Mouse (Mus musculus) MEL (cell line): ENCODE results near the gene Ankfy1. TPM values are rescaled to one million over a fixed set of nuclear protein-coding genes. Genes with fewer than 3 reads are reported as not detected.

Experiments used
- DNase-seq: peaks from one replicate; pipeline ENCODE4 v3.0.0; 2011; ENCODE audit warnings: low read depth, low spot score
- H3K27ac ChIP-seq: 2 replicates; pipeline ENCODE4 v1.5.1; 2012; ENCODE audit warnings: low read depth, mild to moderate bottlenecking, control low read depth, low read length, moderate library complexity; ENCODE audit not compliant: control insufficient read depth
- H3K27me3 ChIP-seq, 2 experiments: fragments of 150-350 bp in 1 of 2; sonication (generic) in 1 of 2; 2 replicates each; pipeline ENCODE4 v1.6.1; 2012; ENCODE audit warnings: low read length in 2 of 2, mild to moderate bottlenecking in 2 of 2, improper control_type of control experiment in 1 of 2, moderate library complexity in 1 of 2; ENCODE audit not compliant: insufficient read depth in 2 of 2, control insufficient read depth in 1 of 2
- H3K36me3 ChIP-seq, 2 experiments: 2 replicates each; pipeline ENCODE4 v1.6.1; 2012 to 2014; ENCODE audit warnings: low read length in 2 of 2, improper control_type of control experiment in 1 of 2, inconsistent platforms in 1 of 2, mild to moderate bottlenecking in 1 of 2; ENCODE audit not compliant: insufficient read depth in 2 of 2, control insufficient read depth in 1 of 2
- H3K4me1 ChIP-seq, 2 experiments: fragments of 150-350 bp in 1 of 2; sonication (generic) in 1 of 2; 2 replicates each; pipeline ENCODE4 v1.6.1; 2012; ENCODE audit warnings: low read length in 2 of 2, improper control_type of control experiment in 1 of 2, mild to moderate bottlenecking in 1 of 2; ENCODE audit not compliant: insufficient read depth in 2 of 2, control insufficient read depth in 1 of 2
- H3K4me3 ChIP-seq, 2 experiments: fragments of 150-350 bp in 1 of 2; sonication (generic) in 1 of 2; 2 replicates each; pipeline ENCODE4 v1.5.1; 2012; ENCODE audit warnings: low read depth in 2 of 2, low read length in 2 of 2, mild to moderate bottlenecking in 2 of 2, moderate library complexity in 2 of 2, control low read depth in 1 of 2, improper control_type of control experiment in 1 of 2; ENCODE audit not compliant: control insufficient read depth in 1 of 2, insufficient read depth in 1 of 2
- H3K79me2 ChIP-seq: 2 replicates; pipeline ENCODE4 v1.6.1; 2012; ENCODE audit warnings: mild to moderate bottlenecking, low read length, moderate library complexity; ENCODE audit not compliant: control insufficient read depth, poor library complexity, insufficient read depth
- H3K9ac ChIP-seq: 2 replicates; pipeline ENCODE4 v1.6.1; 2012; ENCODE audit warnings: low read depth, mild to moderate bottlenecking, control low read depth, low read length, moderate library complexity; ENCODE audit not compliant: control insufficient read depth, poor library complexity, severe bottlenecking
- H3K9me3 ChIP-seq: fragments of 150-350 bp; sonication (generic); replicated peaks from 2 replicates; pipeline ENCODE4 v1.6.1; 2012; ENCODE audit warnings: mild to moderate bottlenecking, low read length, improper control_type of control experiment, moderate library complexity; ENCODE audit not compliant: insufficient read depth
- BHLHE40 ChIP-seq: IDR thresholded peaks from 2 replicates; pipeline ENCODE4 v1.6.1; 2012; ENCODE audit warnings: low read depth, mild to moderate bottlenecking, inconsistent platforms, low read length, improper control_type of control experiment, borderline replicate concordance
- CHD1 ChIP-seq: IDR thresholded peaks from 2 replicates; pipeline ENCODE4 v1.6.1; 2012; ENCODE audit warnings: low read depth, mild to moderate bottlenecking, inconsistent platforms, low read length, improper control_type of control experiment
- CTCF ChIP-seq, 3 experiments: IDR thresholded peaks in 2 of 3; conservative IDR thresholded peaks in 1 of 3; 2 replicates each; pipeline ENCODE4 v1.5.1; 2011 to 2012; ENCODE audit warnings: low read length in 3 of 3, low read depth in 2 of 3, mild to moderate bottlenecking in 2 of 3, improper control_type of control experiment in 1 of 3, inconsistent platforms in 1 of 3, mixed read lengths in 1 of 3, moderate library complexity in 1 of 3; ENCODE audit not compliant: control insufficient read depth in 1 of 3, insufficient read depth in 1 of 3, poor library complexity in 1 of 3, severe bottlenecking in 1 of 3
- E2F4 ChIP-seq: IDR thresholded peaks from 2 replicates; pipeline ENCODE4 v1.6.1; 2011; ENCODE audit warnings: low read depth, low read length, improper control_type of control experiment, borderline replicate concordance
- EP300 ChIP-seq, 2 experiments: IDR thresholded peaks; 2 replicates each; pipeline ENCODE4 v1.6.1; 2011; ENCODE audit warnings: improper control_type of control experiment in 2 of 2, low read length in 2 of 2, low read depth in 1 of 2, mild to moderate bottlenecking in 1 of 2
- ETS1 ChIP-seq: IDR thresholded peaks from 2 replicates; pipeline ENCODE4 v1.6.1; 2012; ENCODE audit warnings: low read depth, mild to moderate bottlenecking, inconsistent platforms, low read length, improper control_type of control experiment, moderate library complexity
- GATA1 ChIP-seq: IDR thresholded peaks from 2 replicates; pipeline ENCODE4 v1.6.1; 2011; ENCODE audit warnings: low read depth, low read length, improper control_type of control experiment
- HCFC1 ChIP-seq: IDR thresholded peaks from 2 replicates; pipeline ENCODE4 v1.6.1; 2012; ENCODE audit warnings: low read depth, mild to moderate bottlenecking, inconsistent platforms, low read length, improper control_type of control experiment, moderate library complexity
- KAT2A ChIP-seq: conservative IDR thresholded peaks from 2 replicates; pipeline ENCODE4 v1.6.1; 2012; ENCODE audit warnings: low read depth, low read length, improper control_type of control experiment, inconsistent platforms
- MAFK ChIP-seq: IDR thresholded peaks from 2 replicates; pipeline ENCODE4 v1.6.1; 2011; ENCODE audit warnings: low read depth, mild to moderate bottlenecking, low read length, improper control_type of control experiment, borderline replicate concordance
- MAX ChIP-seq: IDR thresholded peaks from 2 replicates; pipeline ENCODE4 v1.6.1; 2011; ENCODE audit warnings: low read length, improper control_type of control experiment
- MAZ ChIP-seq: IDR thresholded peaks from 2 replicates; pipeline ENCODE4 v1.6.1; 2012; ENCODE audit warnings: low read depth, mild to moderate bottlenecking, inconsistent platforms, low read length, improper control_type of control experiment
- MEF2A ChIP-seq: IDR thresholded peaks from 2 replicates; pipeline ENCODE4 v1.6.1; 2014; ENCODE audit warnings: low read depth, mild to moderate bottlenecking, inconsistent platforms, low read length, improper control_type of control experiment; ENCODE audit not compliant: poor library complexity, insufficient replicate concordance, severe bottlenecking; ENCODE audit errors: extremely low read depth
- MYB ChIP-seq: IDR thresholded peaks from 2 replicates; pipeline ENCODE4 v1.6.1; 2011; ENCODE audit warnings: mild to moderate bottlenecking, low read depth, low read length, improper control_type of control experiment
- NELFE ChIP-seq: IDR thresholded peaks from 2 replicates; pipeline ENCODE4 v1.6.1; 2011; ENCODE audit warnings: low read depth, low read length, improper control_type of control experiment
- NRF1 ChIP-seq: IDR thresholded peaks from 2 replicates; pipeline ENCODE4 v1.6.1; 2014; ENCODE audit warnings: low read depth, mild to moderate bottlenecking, inconsistent platforms, low read length, improper control_type of control experiment, moderate library complexity; ENCODE audit not compliant: poor library complexity, insufficient read depth, severe bottlenecking
- POLR2A ChIP-seq, 2 experiments: IDR thresholded peaks; 2 replicates each; pipeline ENCODE4 v1.6.1; 2011 to 2012; ENCODE audit warnings: low read length in 2 of 2, mild to moderate bottlenecking in 2 of 2, control low read depth in 1 of 2, improper control_type of control experiment in 1 of 2, low read depth in 1 of 2, moderate library complexity in 1 of 2; ENCODE audit not compliant: control insufficient read depth in 1 of 2, insufficient read depth in 1 of 2, poor library complexity in 1 of 2
- RCOR1 ChIP-seq: IDR thresholded peaks from 2 replicates; pipeline ENCODE4 v1.6.1; 2012; ENCODE audit warnings: low read depth, mild to moderate bottlenecking, inconsistent platforms, low read length, improper control_type of control experiment
- SIN3A ChIP-seq: IDR thresholded peaks from 2 replicates; pipeline ENCODE4 v1.6.1; 2012; ENCODE audit warnings: low read length, improper control_type of control experiment, inconsistent platforms
- SMC3 ChIP-seq: IDR thresholded peaks from 2 replicates; pipeline ENCODE4 v1.6.1; 2011; ENCODE audit warnings: low read depth, low read length, improper control_type of control experiment
- TAL1 ChIP-seq: IDR thresholded peaks from 2 replicates; pipeline ENCODE4 v1.6.1; 2012; ENCODE audit warnings: mild to moderate bottlenecking, inconsistent platforms, low read length, moderate library complexity, mixed read lengths
- TCF12 ChIP-seq: IDR thresholded peaks from 2 replicates; pipeline ENCODE4 v1.6.1; 2014; ENCODE audit warnings: low read depth, mild to moderate bottlenecking, inconsistent platforms, low read length, improper control_type of control experiment, moderate library complexity
- USF1 ChIP-seq: IDR thresholded peaks from 2 replicates; pipeline ENCODE4 v1.6.1; 2014; ENCODE audit warnings: low read depth, mild to moderate bottlenecking, inconsistent platforms, low read length, improper control_type of control experiment, moderate library complexity
- USF2 ChIP-seq, 2 experiments: IDR thresholded peaks; 2 replicates each; pipeline ENCODE4 v1.6.1; 2011 to 2012; ENCODE audit warnings: improper control_type of control experiment in 2 of 2, low read length in 2 of 2, borderline replicate concordance in 1 of 2, inconsistent platforms in 1 of 2, low read depth in 1 of 2, mild to moderate bottlenecking in 1 of 2; ENCODE audit not compliant: insufficient read depth in 1 of 2
- ZC3H11A ChIP-seq: IDR thresholded peaks from 2 replicates; pipeline ENCODE4 v1.6.1; 2012; ENCODE audit warnings: low read depth, mild to moderate bottlenecking, inconsistent platforms, low read length, improper control_type of control experiment
- ZKSCAN1 ChIP-seq: IDR thresholded peaks from 2 replicates; pipeline ENCODE4 v1.6.1; 2012; ENCODE audit warnings: low read depth, mild to moderate bottlenecking, inconsistent platforms, low read length, improper control_type of control experiment, moderate library complexity
- ZMIZ1 ChIP-seq: IDR thresholded peaks from 2 replicates; pipeline ENCODE4 v1.6.1; 2012; ENCODE audit warnings: low read depth, mild to moderate bottlenecking, inconsistent platforms, low read length, improper control_type of control experiment, moderate library complexity
- ZNF384 ChIP-seq: IDR thresholded peaks from 2 replicates; pipeline ENCODE4 v1.6.1; 2012; ENCODE audit warnings: low read depth, mild to moderate bottlenecking, inconsistent platforms, low read length, improper control_type of control experiment
- polyA plus RNA-seq, 2 experiments: library from polyadenylated mRNA; stranded (reverse) in 1 of 2; unstranded in 1 of 2; fragments of >175 nt in 1 of 2; fragments of >200 nt in 1 of 2; gene quantifications; 2 replicates each; pipeline versions ENCODE4 v1.2.1 to v1.2.4; 2012; ENCODE audit warnings: low replicate concordance in 2 of 2, low read depth in 1 of 2; ENCODE audit not compliant: insufficient read length in 2 of 2, insufficient read depth in 1 of 2, missing spikeins in 1 of 2
- total RNA-seq: library from RNA; depleted of rRNA; stranded (reverse); fragments of 300-350 nt; gene quantifications from 2 replicates; pipeline ENCODE4 v1.2.3, GENCODE M21; 2012

The Ankfy1 gene
- total and polyA plus RNA-seq, 3 experiments: 60.6 to 153 (median 148) TPM

DNA sequence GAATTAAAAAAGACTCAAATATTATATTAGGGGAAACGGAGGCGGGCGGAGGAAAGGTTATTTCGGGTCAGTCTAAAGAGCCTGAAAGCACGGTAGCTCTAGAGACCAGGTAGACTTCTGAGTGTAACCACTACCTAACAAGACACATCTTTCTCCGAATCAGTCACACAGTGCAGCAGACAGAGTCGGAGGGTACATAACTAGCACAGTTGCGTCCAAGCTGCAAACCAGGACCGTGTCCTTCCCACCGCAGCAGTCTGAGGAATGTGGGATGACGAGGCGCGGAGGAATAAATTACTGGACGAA lies 105.3 kb downstream of the Ankfy1 start:
- no peaks in the 10 kb centered on the region for H3K27me3 ChIP-seq
- H3K9ac ChIP-seq: peak overlapping the region; percentile 83
- TF ChIP-seq TCF12: no peak
- TF ChIP-seq ZMIZ1: no peak
- no peak for TF ChIP-seq CTCF (IDR thresholded peaks at IDR 0.05 in 2 of 3, conservative IDR thresholded peaks at IDR 0.05 in 1 of 3; ENCODE audit: control insufficient read depth in 1 of 3, insufficient read depth in 1 of 3, low read depth in 2 of 3, low read length in 3 of 3, poor library complexity in 1 of 3, severe bottlenecking in 1 of 3)
- TF ChIP-seq, all 39 proteins: peak for 0
- Histone ChIP-seq H3K36me3 (peaks cover 0 to 31% of the 10 kb centered on the region in 2 experiments; a peak in 3 of 4 replicates), H3K9me3 (no peaks in the 10 kb centered on the region), H3K79me2 (peaks cover 25% of the 10 kb centered on the region), H3K4me1 (peaks cover 7 to 19% of the 10 kb centered on the region in 2 experiments), H3K4me3 (peak overlapping the region; percentile 61 to 63), H3K27ac (peak overlapping the region; percentile 94)
- DNase-seq: no peak

DNA sequence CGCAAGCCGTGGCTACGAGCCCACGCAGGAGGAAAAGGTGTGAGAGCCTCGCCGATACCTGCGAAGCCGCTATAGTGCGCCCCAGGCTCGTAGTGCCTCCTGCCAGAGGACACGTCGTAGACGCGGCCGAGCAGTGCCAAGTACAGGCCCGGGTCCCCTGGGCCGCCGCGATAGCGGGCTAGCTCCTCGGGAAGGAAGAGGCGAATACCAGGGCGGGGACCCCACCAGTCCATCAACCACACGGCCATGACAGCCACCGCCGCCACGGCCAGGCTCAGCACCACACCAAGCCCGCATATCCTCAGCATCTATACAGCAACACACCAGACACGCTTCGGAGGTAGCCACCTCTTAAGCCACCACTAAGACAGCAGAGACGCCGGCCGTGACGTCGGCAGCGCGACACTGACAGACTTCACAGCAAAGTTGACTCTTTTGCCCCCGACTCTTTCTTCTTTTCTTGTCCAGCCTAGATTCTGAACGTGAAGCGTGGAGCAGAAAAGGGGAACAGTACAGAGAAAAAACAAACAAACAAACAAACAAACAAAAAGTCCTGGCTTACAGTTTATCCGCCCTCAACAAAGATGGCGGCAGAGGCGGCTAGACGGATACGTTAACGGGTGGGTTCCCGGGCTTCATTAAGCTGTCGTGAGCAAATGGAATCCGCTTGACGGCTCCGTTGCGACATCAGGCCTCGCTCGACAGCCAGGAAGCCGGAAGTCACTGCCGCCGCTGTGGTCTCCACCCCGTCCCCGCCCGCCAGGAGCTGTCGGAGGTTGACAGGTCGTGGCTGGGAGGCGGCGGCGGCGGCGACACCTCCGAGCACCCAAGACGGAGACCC lies 105.9 kb downstream of the Ankfy1 start, which contains the start of the genes Cyb5d2 and Zzef1:
Gene Cyb5d2, minus strand, starts transcription at position 688 of the 841 bp plus-strand sequence.
Gene Zzef1, plus strand, starts transcription at position 772 of the 841 bp plus-strand sequence.
- Histone ChIP-seq H3K9me3 (no peaks in the 10 kb centered on the region), H3K79me2 (peaks cover 29% of the 10 kb centered on the region), H3K27ac (peak within 1 kb of the TSS; percentile 94), H3K9ac (peak within 1 kb of the TSS; percentile 83), H3K27me3 (no peaks in the 10 kb centered on the region), H3K4me3 (peak within 1 kb of the TSS; percentile 63 to 81), H3K36me3 (peaks cover 0 to 32% of the 10 kb centered on the region in 2 experiments; a peak in 3 of 4 replicates), H3K4me1 (peaks cover 7 to 19% of the 10 kb centered on the region in 2 experiments)
- DNase-seq: peak; percentile 99
- TF ChIP-seq ZC3H11A (no peak), TAL1 (no peak), POLR2A (IDR thresholded peaks at IDR 0.05; ENCODE audit: control insufficient read depth in 1 of 2, insufficient read depth in 1 of 2, low read depth in 1 of 2, low read length in 2 of 2, poor library complexity in 1 of 2) (peak; percentile 34 to 88; a peak in 3 of 4 replicates), EP300 (IDR thresholded peaks at IDR 0.05; ENCODE audit: low read depth in 1 of 2, low read length in 2 of 2) (peak in 1 of 2 experiments; percentile 70; a peak in 2 of 4 replicates), ZMIZ1 (peak; percentile 77), ETS1 (peak; percentile 64; the same call in 1 of the 2 replicates), USF2 (IDR thresholded peaks at IDR 0.05; ENCODE audit: borderline replicate concordance in 1 of 2, insufficient read depth in 1 of 2, low read depth in 1 of 2, low read length in 2 of 2) (no peak), MAX (peak; percentile 74), CTCF (IDR thresholded peaks at IDR 0.05 in 2 of 3, conservative IDR thresholded peaks at IDR 0.05 in 1 of 3; ENCODE audit: control insufficient read depth in 1 of 3, insufficient read depth in 1 of 3, low read depth in 2 of 3, low read length in 3 of 3, poor library complexity in 1 of 3, severe bottlenecking in 1 of 3) (no peak), ZNF384 (no peak), KAT2A (peak; percentile 97), MEF2A (0 out of 2 replicates have a peak, but pooled peaks have one; percentile 29), BHLHE40 (no peak), CHD1 (no peak; the same call in 1 of the 2 replicates), MAFK (no peak), MYB (peak; percentile 99), GATA1 (peak; percentile 11; the same call in 1 of the 2 replicates), RCOR1 (no peak), E2F4 (no peak), SIN3A (peak; percentile 97), HCFC1 (peak; percentile 96), MAZ (peak; percentile 81), SMC3 (no peak), NRF1 (peak; percentile 36; the same call in 1 of the 2 replicates), ZKSCAN1 (no peak), NELFE (peak; percentile 63), USF1 (peak; percentile 51; the same call in 1 of the 2 replicates)
